Mouse (Mus musculus) right cerebral cortex, postnatal 25 days (tissue): ENCODE measurements at regions not wholly inside any gene's neighbourhood (a gene's known extent, or its start where the extent isn't known, plus 50 kb on each side); places are given as distances from the start of the nearest gene placed in this dataset.

Experiments
- DNase-seq: peaks from one replicate; pipeline ENCODE4 v3.0.0; 2022

- no peak for DNase-seq
Observed at GRCm38 (mm10) chr16:39102151-39102550, 209.7 kb downstream of the Igsf11 start.

GRCm38 (mm10) chr16:39103360-39104095 lies 211.1 kb downstream of the Igsf11 start:
- no peak for DNase-seq

- peak; percentile 37 for DNase-seq
Observed at GRCm38 (mm10) chr16:39109383-39110033, 217.0 kb downstream of the Igsf11 start.

- no peak for DNase-seq
Observed at GRCm38 (mm10) chr16:39110089-39110488, 217.6 kb downstream of the Igsf11 start.

- no peak for DNase-seq
Observed at GRCm38 (mm10) chr16:39118059-39118458, 225.6 kb downstream of the Igsf11 start.

- no peak for DNase-seq
Observed at GRCm38 (mm10) chr16:39119811-39120210, 227.3 kb downstream of the Igsf11 start.

- DNase-seq, result no peak
Observed at GRCm38 (mm10) chr16:39123445-39123952, 231.0 kb downstream of the Igsf11 start.

- no peak for DNase-seq
Observed at GRCm38 (mm10) chr16:39132459-39132858, 240.0 kb downstream of the Igsf11 start.

GRCm38 (mm10) chr16:39135777-39136176 lies 243.3 kb downstream of the Igsf11 start:
- DNase-seq, result no peak

GRCm38 (mm10) chr16:39147151-39147550 lies 254.7 kb downstream of the Igsf11 start:
- DNase-seq, result no peak

GRCm38 (mm10) chr16:39151325-39152318 lies 259.2 kb downstream of the Igsf11 start:
- no peak for DNase-seq

- no peak for DNase-seq
Observed at GRCm38 (mm10) chr16:39158893-39159292, 266.4 kb downstream of the Igsf11 start.

- no peak for DNase-seq
Observed at GRCm38 (mm10) chr16:39159725-39160124, 267.3 kb downstream of the Igsf11 start.

GRCm38 (mm10) chr16:39162684-39163083 lies 270.2 kb downstream of the Igsf11 start:
- DNase-seq, result no peak

- no peak for DNase-seq
Observed at GRCm38 (mm10) chr16:39191861-39192260, 299.4 kb downstream of the Igsf11 start.

GRCm38 (mm10) chr16:39195431-39195830 lies 303.0 kb downstream of the Igsf11 start:
- no peak for DNase-seq

GRCm38 (mm10) chr16:39196896-39197295 lies 304.4 kb downstream of the Igsf11 start:
- no peak for DNase-seq

GRCm38 (mm10) chr16:39223551-39223950 lies 331.1 kb downstream of the Igsf11 start:
- DNase-seq, result no peak

- DNase-seq, result no peak
Observed at GRCm38 (mm10) chr16:39229501-39229900, 337.0 kb downstream of the Igsf11 start.

GRCm38 (mm10) chr16:39230439-39230838 lies 338.0 kb downstream of the Igsf11 start:
- no peak for DNase-seq

- DNase-seq, result no peak
Observed at GRCm38 (mm10) chr16:39234290-39234689, 341.8 kb downstream of the Igsf11 start.

- no peak for DNase-seq
Observed at GRCm38 (mm10) chr16:39273490-39273889, 381.0 kb downstream of the Igsf11 start.

GRCm38 (mm10) chr16:39284484-39284883 lies 392.0 kb downstream of the Igsf11 start:
- no peak for DNase-seq
